Mouse (Mus musculus): ENCODE results near the gene Pdlim3. TPM values are rescaled to one million over a fixed set of nuclear protein-coding genes. Genes with fewer than 3 reads are reported as not detected.
"Not testable (repeated sequence)": the region's sequence is repeated elsewhere in the genome, so short reads cannot be mapped to it uniquely, and the experiment has no call there.

Gene Pdlim3
- total RNA-seq (2021) = 10 to 100 TPM; 21.6 to 41.8 TPM
- long read RNA-seq, experiment 1, transcript Pdlim3-203 (8 exons, 1,479 nt) = major isoform, 11 of 24 reads
- long read RNA-seq, experiment 1, transcript Pdlim3-201 (7 exons, 1,604 nt) = minor isoform, 6 of 24 reads
- long read RNA-seq, experiment 1, partial matches to known transcripts = 3 of 24 reads
- long read RNA-seq, experiment 1, other reads (novel, unspliced or antisense) = 4 of 24 reads
- long read RNA-seq, experiment 2, transcript Pdlim3-203 (8 exons, 1,479 nt) = major isoform, 8 of 11 reads
- long read RNA-seq, experiment 2, partial matches to known transcripts = 0 of 11 reads
- long read RNA-seq, experiment 2, other reads (novel, unspliced or antisense) = 2 of 11 reads

DNA sequence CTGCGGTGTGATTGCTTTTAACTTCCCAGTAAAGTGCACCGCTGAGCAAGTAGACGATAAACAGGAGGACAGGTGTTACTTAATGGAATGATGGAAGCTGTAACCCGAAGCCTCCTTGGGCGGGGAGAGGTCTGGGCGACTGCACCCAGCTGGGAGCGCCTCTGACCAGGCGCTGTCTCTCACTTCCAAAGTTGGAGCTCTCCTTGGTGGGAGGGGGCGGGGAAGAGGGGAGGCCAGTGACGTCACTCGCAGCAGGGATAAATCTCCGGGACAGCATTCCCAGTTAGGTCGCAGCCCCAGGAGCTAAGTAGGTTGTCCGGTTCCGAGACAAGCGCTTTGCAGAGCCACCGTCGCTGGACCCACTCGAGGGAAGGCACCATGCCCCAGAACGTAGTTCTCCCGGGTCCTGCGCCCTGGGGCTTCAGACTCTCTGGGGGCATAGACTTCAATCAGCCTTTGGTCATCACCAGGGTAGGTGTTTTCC, at the start of gene Pdlim3:
Gene Pdlim3, plus strand, starts transcription at position 260 of the 484 bp plus-strand sequence.
- DNase-seq = peak; percentile 47

DNA sequence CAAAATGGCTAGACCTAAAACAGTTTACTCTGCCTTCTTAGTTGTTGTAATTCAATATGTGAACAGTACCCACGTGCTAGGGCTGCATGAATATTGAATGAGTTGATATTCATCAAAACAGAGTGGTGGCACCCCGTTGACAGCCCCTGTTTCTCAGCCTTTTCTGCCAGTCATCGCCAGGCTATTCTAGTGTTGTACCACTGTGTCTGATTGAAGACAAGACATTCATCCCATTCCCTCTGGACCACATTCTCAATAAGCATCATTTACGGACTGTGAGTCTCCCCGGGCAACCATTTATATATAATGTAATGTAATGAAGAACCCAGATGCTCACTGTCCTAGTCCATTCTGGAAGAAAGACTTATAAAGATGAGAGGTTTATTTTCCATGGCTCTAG, 42.0 kb upstream of the Pdlim3 start:
- DNase-seq = no peak

DNA sequence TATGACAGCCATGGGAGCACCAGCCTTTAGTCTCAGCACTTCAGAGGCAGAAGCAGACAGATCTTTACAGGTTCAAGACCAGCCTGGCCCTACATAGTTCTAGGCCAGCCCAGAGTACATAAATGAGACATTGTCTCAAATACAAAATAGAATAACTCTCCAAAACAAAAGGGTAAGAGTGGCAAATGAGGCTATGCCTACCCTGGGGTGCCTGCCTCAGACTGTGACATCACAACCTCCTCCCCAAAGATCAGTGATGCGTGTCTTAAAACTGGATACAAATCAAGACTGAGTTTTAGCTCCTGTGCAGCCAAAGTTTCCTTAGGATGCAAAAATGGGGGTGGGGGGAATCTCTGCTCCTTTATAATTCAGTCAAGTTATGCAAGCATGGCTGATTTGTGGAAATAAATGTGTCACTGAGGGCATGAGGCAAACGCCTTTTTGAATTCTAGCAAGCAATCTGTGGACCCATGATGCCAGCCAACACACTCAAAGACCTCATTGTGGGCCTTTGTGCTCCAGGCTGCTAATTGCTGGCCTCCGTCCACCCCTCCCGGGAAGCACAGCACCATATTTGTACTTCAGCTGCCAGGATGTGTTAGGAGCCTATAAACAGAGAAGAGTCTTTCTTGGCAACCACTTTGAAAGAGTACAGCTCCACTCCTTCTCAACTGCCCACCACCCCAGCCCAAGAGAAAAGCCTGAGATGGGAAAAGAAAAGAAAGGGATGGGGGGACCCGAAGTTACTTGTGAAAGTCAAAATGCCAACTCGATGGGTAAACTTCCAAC, 41.0 kb upstream of the Pdlim3 start:
- no peak for DNase-seq

DNA sequence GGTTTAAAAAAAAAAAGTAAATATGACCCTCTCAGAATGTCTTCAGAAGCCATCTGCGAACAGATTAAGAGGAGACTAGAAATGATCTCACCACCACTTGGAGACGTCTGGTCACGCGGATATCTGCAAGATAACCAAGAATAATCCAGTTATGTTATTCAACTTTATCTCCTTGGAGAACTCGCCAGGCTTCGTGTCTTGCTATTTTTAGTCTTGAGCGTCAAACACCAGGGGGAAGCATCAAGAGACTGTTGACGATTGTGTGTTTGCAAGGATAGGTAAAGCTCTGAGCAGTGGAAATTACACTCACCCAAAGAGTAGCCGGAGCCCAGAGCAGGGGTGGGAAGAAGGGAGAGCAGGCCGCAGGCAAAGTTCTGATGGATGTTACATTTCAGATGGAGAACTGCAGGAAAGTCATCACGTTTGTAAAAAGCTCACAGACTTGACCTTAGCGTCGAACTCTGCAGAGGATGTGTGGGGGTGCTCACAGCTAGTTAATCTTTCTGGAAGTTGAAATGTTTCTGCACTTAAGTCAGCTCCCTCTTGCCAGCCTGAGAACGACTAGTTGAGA, 40.3 kb upstream of the Pdlim3 start:
- no peak for DNase-seq

DNA sequence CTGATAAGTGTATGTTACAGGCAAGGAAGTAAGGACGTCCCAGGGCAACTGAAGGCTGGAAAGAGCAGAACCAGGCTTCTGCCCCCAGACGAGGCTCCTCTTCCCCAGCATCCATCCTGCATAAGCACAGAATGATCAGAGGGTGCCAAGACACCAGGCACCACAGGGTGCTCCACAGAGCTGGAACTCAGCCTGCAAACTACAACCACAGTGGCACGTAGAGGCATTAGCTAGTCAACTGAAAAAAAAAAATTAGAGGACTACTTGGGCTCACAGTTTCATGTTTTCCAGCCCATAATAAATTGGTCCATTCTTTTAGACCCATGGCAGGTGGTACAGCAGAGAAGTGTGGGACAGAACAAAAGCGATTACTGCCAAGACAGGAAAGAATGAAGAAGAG, 39.4 kb upstream of the Pdlim3 start:
- no peak for DNase-seq

DNA sequence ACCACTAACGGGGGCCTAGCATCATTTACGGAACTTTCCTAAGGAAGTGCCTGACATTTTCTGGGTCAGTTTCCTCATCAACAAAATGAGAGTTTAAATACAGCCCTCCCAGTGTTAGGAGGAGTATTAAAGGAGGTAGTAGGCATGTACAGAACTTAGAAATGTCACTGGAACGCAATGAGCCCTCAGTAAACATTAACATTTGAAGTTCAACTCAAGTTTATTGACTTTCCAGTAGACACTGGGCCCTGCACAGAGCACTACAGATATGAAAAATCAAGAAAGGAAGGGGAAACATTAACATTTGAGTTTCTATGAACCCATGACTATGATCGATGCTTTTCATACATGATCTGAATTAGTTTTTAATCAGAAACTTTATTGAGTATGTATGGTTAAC, 30.1 kb upstream of the Pdlim3 start:
- DNase-seq = no peak

DNA sequence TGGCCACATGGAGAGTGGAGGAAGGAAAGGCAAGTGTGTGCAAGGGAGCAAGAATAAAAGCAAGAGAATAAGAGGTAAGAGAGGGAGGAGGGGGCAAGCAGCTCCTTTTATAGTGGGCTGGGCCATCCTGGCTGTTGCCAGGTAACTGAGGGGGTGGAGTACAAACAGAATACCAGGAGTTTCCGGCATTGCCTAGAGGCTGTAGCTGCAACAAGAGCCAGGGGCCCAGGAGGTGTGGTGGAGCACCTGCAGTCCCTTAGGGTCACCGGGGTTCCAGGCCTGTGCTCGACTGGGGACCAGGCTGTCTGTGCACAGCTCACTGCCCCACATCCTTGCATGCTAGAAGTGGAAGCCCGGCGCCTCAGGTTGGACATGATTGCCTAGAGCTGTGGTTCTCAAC, 27.5 kb upstream of the Pdlim3 start:
- no peak for DNase-seq

DNA sequence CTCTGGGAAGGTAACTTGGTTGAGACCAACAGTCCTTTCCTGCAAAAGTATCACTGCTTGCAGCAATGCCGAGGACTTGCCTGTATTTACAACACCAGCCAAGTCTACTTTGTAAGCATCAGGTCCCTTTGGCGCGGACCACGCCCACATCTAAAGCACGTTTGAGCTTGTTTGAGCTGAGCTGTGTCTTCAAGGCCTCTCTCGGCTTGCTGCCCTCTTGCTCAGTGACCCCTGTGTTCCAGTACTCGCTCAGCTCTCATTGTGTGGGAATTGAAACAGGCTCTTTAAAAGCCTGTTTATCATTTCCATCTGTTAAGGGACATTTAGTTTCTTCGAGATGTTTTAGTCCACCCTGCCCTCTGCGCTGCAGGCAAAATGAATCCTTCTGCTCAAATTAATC, 26.9 kb upstream of the Pdlim3 start:
- DNase-seq = no peak

DNA sequence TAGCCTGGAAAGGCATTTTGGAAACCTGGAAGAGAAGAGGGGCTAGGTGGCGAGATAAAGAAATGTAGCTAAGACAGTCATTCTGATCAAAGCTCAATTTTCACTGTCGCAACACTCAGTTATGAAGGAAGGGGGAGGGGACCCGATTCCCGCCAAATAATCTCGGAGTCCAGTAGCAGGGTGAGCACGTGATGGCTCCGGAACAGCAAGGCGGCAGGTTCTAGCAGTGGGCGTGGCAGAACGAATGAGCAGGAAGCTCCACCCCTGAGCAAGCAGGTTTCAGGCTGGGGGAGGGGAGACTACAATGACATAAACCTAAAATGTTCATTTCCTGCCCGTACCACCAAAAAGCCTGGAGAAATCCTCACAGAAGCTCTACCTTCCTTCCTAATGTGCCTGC, 13.7 kb upstream of the Pdlim3 start:
- not testable (repeated sequence) for DNase-seq

DNA sequence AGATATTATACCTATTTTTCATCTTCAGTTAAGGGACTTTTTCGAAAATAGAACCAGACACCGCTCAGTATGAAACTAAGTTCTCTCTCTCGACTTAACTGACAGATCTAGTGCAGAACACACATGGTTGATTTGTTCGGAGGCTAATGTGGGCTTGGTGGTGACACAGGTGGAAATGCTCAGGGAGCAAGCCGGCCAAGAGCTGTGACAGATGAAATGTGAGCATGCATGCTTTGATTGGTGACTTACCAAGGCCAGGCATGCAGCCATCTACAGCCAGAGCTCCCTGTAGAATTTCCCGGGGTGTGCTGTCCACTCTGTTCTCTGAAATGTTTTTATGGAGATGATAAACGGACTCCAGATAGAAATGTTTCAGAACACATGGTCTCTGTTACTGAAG, 13.2 kb upstream of the Pdlim3 start:
- peak; percentile 29 for DNase-seq

DNA sequence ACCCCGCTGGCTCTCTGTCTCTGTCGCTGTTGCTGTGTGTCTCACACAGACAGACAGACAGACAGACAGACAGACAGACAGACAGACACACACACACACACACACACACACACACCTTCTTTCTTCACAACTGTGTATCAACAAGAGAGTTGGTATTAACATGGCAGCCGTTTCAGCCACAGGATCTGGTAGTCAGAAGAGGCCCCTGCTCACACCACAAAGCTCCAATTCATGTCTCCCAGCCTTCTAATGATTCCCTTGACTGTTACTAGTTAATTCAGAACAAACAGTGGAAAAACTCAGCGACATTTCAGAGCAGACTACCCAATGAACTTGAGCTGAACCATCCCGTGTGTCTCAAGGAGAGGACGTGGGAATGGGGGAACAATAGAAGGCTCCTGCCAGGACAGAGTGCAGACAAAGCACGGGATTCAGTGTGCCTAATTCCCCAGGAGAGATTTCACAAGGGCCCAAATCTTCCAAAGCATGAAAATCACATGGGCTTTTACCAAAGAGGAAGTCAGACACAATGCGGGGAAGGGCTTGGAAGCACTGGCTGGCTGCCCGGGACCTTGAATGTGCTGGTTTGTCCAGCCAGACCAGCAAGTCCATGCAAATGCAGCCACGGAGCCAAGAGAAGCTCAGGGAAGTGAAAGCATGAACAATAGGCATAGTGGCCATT, 10.2 kb upstream of the Pdlim3 start:
- peak; percentile 90 for DNase-seq

DNA sequence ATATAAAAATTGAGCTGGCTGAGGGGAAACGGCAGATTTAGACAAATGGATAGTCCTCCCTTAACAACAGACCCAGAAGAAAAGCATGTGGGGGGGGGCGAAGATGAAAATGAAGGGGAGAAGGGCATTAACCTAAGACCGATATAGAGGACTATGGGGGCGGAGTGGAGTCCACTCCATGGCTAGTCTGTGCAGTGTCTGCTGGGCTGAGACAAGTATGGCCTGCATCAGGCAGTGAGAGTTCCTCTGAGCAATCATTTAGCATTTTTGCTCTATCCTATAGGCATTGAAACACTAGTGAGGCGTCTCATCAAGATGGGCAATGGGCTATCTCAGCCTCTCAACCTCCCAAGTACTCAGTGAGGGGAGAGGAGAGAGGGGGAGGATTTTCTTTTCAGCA, 8.9 kb upstream of the Pdlim3 start:
- no peak for DNase-seq

DNA sequence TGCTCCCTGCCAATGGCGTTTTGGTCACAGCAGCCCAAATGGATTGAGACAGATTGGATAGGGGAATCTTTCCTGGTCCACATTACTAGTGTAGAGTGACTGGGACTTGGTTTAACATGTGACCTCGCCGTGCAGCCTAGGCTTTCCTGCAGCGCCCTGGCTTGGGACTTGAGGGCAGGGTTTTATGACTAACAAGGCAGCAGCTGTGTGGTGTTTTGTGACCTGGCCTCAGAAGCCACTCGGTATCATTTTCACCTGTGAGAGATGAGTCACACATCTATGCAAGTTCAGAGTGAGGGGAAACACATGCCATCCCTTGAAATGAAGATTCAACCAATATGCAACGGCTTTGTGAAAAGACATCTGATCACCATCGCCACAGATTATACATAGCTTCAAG, 7.6 kb upstream of the Pdlim3 start:
- DNase-seq = no peak

DNA sequence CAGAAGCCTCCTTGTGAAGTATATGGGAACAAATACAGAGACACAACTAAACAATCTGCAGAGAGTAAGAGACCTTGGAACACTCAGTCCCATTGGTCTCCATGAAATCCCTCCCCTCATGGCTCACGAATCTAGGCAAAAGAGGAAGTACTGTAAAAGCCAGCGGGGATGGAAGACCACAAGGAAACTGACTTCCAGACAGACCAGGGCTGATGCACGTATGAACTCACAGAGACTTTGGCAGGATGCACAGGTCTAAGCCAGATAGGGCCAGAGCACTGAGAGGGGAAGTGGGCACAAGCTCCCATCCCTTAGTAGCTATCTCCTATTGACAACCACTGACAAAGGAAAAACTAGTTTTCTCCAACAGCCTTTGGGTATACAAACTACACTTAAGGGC, 4.8 kb upstream of the Pdlim3 start:
- no peak for DNase-seq

DNA sequence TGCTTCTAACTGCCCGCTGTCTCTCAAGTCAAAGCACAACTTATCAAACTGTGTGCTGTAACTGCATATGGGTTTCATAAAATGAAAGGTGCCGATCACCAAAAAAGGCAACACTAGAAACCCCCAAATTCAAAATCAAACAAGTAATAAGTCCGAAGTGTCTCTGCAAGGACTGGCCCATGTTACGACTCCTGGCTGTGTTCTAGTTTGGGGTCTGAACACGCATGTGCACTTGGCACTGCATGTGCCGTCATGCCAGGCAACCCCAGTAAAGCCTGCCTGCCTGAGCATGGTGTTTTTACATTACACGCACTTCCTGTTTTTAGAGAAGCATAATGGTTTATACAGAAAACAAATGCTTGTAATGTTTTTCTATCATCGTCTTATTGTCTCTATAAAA, 3.5 kb upstream of the Pdlim3 start:
- DNase-seq = no peak

DNA sequence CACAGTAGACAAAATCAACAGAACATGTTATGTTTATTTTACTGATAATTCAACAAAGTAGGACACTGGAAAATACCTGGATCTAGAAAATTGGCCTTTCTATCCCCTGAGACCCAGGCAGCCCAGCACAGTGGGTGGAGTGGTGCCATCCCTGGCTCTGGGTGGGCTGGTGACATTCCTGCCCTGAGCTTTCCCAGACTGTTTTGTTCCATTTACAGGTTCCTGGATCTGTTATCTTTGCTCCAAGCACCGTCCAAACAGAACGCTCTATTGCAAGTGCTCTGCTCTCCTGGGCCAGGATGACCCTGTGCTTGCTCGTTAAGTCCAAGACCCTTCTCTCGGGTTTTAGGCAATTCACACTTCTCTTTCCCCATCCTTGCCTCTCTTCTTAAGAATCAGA, 1.5 kb upstream of the Pdlim3 start:
- DNase-seq = no peak

DNA sequence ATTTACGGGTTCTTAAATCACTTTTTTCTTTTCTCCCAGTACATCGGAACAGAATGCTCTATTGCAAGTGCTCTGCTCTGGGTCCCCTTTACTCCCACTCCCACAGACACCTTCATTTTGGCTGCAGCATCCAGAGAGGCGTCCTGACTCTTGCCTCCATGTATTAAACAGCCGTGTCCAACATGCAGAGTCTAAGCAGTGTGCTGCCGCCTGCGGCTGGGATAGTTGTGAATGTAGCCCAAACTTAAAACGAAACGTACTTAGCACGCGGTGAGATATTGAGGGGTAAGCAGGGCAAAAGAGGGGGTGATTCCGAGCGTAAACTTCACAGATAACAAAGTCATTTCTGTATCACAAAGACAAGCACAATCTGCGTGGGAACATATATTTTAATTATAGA, 709 bp upstream of the Pdlim3 start:
- peak; percentile 14 for DNase-seq

DNA sequence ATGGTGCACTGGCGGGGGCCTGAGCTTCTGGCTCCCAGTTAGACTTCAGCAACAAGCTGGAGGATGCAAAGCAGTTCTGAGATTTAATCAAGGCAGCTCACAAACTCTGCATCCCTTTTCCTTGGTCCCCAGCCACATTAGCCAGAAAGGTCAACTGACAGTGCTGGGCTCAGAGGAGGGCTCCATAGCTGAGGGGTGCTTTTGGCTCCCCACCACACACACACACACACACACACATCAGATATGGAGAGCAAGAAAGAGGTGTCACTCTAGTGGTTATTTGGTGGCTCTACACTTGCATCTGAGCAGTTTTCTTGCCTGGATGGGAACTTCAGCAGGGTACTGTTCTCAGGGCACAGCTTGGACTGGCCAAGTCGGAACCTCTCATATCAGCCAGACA, 514 bp downstream of the Pdlim3 start:
- DNase-seq = no peak

DNA sequence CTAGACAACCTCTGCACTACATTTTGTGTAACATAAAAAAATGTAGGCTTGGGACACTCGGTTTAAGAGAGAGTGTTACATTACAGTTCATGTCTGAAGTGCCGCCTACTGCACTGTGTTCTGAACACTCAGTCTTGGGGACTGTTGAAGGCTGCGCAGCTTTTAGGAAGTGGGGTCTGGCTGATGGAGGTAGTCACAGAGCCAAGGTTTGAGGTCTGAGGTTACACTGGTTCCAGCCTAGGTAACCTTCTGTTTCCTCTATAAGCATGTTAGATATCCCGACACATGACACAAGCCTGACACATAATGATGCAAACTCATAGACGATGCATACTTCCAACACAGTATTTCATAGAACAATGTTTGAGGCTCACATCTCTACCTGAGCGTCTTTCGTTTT, 4.5 kb downstream of the Pdlim3 start:
- no peak for DNase-seq

DNA sequence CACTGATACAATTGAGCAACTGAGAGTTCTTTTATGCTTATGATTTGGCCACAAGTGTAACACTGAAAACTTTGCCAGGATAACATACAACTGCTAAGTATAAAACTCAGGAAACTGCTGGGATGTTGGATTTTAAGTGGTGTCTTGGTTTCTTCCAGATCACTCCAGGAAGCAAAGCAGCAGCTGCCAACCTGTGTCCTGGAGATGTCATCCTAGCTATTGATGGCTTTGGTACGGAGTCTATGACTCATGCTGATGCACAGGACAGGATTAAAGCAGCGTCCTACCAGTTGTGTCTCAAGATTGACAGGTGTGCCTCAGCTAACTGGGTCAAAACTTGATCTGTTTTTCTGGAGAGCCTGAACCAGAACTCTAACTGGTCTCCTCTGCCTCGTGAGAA, 11.3 kb downstream of the Pdlim3 start:
- no peak for DNase-seq

DNA sequence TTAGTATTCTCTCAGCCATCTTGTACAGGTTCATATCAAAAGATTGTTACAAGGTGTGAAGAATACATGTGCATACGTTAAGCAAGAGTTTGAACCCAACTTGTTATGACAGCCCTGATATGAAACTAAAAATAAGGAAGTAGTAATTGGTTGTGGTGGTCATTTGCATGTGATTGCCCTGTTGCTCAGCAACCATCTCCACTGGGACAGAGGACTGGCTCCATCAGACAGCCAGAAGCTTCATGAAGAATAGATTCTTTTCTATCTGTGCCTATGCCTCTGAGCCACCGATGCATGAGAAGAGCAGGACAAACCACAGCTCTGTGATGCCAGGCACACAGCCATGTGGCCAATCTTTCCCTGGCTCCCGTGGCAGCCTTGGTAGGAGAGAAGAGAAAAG, 14.5 kb downstream of the Pdlim3 start:
- DNase-seq = no peak

DNA sequence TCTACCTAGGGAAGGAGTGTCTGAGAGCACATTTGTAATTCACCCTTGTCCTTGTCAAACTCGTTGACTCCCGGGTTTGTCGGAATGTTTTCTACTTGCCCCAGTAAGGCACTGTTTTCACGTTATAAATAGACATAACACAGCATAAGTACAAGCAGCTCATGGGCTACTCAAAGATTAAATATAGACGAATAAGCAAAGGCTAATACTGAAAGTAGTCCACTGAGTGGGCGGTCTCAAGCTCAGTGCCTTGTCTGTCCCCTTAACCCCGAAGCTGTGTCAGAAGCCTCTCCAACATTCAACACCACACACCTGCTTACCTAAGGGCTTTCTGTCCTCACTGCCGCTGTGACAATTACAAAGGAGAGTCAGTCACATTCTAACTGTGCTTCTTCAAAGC, 16.4 kb downstream of the Pdlim3 start:
- no peak for DNase-seq

DNA sequence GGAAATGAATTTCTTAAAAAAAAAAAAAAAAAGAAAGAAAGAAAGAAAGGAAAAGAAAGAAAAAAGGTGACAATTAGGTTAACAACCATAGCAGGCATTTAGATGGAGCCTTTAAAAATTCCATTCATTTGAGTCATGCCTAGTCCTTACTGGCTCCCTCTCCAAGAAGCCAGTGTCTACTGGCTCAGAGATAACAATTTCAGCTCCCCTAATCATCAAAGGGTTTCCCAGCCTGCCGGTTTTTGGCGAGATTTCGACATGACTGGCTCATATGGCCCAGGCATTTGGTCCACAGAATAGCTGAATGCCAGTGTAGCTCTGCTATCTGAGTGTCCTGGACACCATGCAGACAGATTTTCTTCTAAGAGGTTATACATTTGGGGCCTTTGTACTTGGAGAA, 18.4 kb downstream of the Pdlim3 start:
- DNase-seq = peak; percentile 11

Measured in adrenal gland, postnatal 10 days (tissue).